Mouse (Mus musculus) small intestine, adult 2 months (tissue): ENCODE measurements around the gene Muc13.

ENCODE experiments used
- CTCF ChIP-seq: fragments of 200-500 bp; IDR thresholded peaks from 2 replicates; pipeline ENCODE4 v1.5.1; 2012; ENCODE audit warnings: low read depth, mild to moderate bottlenecking, control low read depth, inconsistent platforms, low read length, moderate library complexity, mixed read lengths; ENCODE audit not compliant: insufficient replicate concordance, insufficient read length; ENCODE audit errors: extremely low read depth
- POLR2A ChIP-seq: fragments of 200-500 bp; IDR thresholded peaks from 2 replicates; pipeline ENCODE4 v1.6.1; 2012; ENCODE audit warnings: low read depth, mild to moderate bottlenecking, control low read depth, inconsistent platforms, low read length, moderate library complexity

- TF ChIP-seq POLR2A (no peak), CTCF (no peak)
Measured at GRCm38 (mm10) chr16:33751152-33751551, 42.7 kb upstream of the Muc13 start.
